Mouse (Mus musculus) liver, embryonic 14.5 days (tissue): Measurements from ENCODE around the gene Nmrk1. TPM values are rescaled to one million over a fixed set of nuclear protein-coding genes. Genes with fewer than 3 reads are reported as not detected.

Source experiments
- ATAC-seq: fragments of 200-750 bp; cut with Nextera tagmentation; 2 replicates; pipeline ENCODE4 v1.8.0; 2017; ENCODE audit warnings: moderate number of reproducible peaks, mild to moderate bottlenecking, moderate library complexity; ENCODE audit not compliant: insufficient read depth
- DNase-seq, 3 experiments: peaks; one replicate each; pipeline ENCODE4 v3.0.0-alpha.2; 2012 to 2013; ENCODE audit warnings: low read depth in 3 of 3, low spot score in 3 of 3
- H3K27ac ChIP-seq: fragments of 300-500 bp; sonication (generic); 2 replicates; pipeline ENCODE4 v1.5.1; 2014; ENCODE audit warnings: moderate library complexity, mild to moderate bottlenecking, control low read depth, inconsistent platforms
- H3K27me3 ChIP-seq: fragments of 300-500 bp; sonication (generic); 2 replicates; pipeline ENCODE4 v1.6.1; 2014; ENCODE audit warnings: mild to moderate bottlenecking, low read length, moderate library complexity; ENCODE audit not compliant: control insufficient read depth, insufficient read depth
- H3K36me3 ChIP-seq: fragments of 300-500 bp; sonication (generic); replicated peaks from 2 replicates; pipeline ENCODE4 v1.6.1; 2014; ENCODE audit warnings: low read depth; ENCODE audit not compliant: control insufficient read depth, insufficient read depth
- H3K4me1 ChIP-seq, 2 experiments: fragments of 200-500 bp in 1 of 2; fragments of 300-500 bp in 1 of 2; sonication (generic) in 1 of 2; replicated peaks; 2 replicates each; pipeline ENCODE4 v1.6.1; 2012 to 2014; ENCODE audit warnings: antibody characterized with exemption in 1 of 2, inconsistent platforms in 1 of 2, low read length in 1 of 2; ENCODE audit not compliant: control insufficient read depth in 2 of 2, insufficient read depth in 2 of 2
- H3K4me2 ChIP-seq: fragments of 300-500 bp; sonication (generic); 2 replicates; pipeline ENCODE4 v1.6.1; 2014; ENCODE audit warnings: low read depth, mild to moderate bottlenecking, control low read depth, moderate library complexity
- H3K4me3 ChIP-seq, 2 experiments: fragments of 200-500 bp in 1 of 2; fragments of 300-500 bp in 1 of 2; sonication (generic) in 1 of 2; 2 replicates each; pipeline ENCODE4 v1.5.1; 2012 to 2014; ENCODE audit warnings: low read depth in 2 of 2, low read length in 2 of 2, mild to moderate bottlenecking in 2 of 2, control low read depth in 1 of 2, inconsistent platforms in 1 of 2, moderate library complexity in 1 of 2; ENCODE audit not compliant: insufficient read depth in 1 of 2
- H3K9ac ChIP-seq: fragments of 300-500 bp; sonication (generic); replicated peaks from 2 replicates; pipeline ENCODE4 v1.6.1; 2014; ENCODE audit warnings: mild to moderate bottlenecking, control low read depth, moderate library complexity
- H3K9me3 ChIP-seq: fragments of 300-500 bp; sonication (generic); 2 replicates; pipeline ENCODE4 v1.6.1; 2016; ENCODE audit warnings: low read length, mixed read lengths; ENCODE audit not compliant: control insufficient read depth
- CTCF ChIP-seq: IDR thresholded peaks from 2 replicates; pipeline ENCODE4 v1.5.1; 2016; ENCODE audit warnings: antibody characterized with exemption, low read depth, control low read depth
- EP300 ChIP-seq: IDR thresholded peaks from 2 replicates; pipeline ENCODE4 v1.6.1; 2016; ENCODE audit warnings: antibody characterized with exemption, low read depth
- WGBS: fragments of 180-500 bp; shearing (Covaris S2); extraction: QIAGEN DNeasy Blood & Tissue Kit; methylation state at CpG from one replicate; pipeline ENCODE4 v1.1.7; 2014; ENCODE audit not compliant: insufficient replicate concordance; 5-methylcytosine and 5-hydroxymethylcytosine counted together
- polyA plus RNA-seq, 2 experiments: library from polyadenylated mRNA; depleted of rRNA in 1 of 2; stranded (reverse) in 1 of 2; unstranded in 1 of 2; fragments of >200 nt; fragmentation: Nextera tagmentation in 1 of 2; extraction: Ambion mirVana in 1 of 2; gene quantifications; 2 replicates each; pipeline versions ENCODE4 v1.2.1 to v1.2.3; 2012 to 2014

Nmrk1 gene
- polyA plus RNA-seq, 2 experiments, result 2.6 to 3.5 TPM

DNA sequence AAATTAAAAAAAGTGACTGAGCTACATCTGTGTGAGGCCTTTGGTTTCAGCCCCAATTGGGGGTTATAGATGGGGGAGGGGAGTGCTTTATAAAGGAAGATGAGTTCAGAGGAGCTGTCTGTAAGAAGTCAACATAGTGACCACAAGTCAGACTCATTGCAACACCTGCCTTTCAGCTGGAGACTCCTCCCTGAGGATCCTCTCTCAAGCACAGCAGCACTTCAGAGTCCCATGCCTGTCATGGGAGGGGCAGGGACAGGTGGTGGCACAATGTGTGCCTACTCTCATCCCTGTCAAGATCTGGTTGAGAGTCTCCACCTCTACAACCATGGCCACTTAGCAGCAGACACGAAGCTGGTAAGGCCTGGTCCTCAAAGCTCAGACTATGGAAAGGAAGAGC is 12.1 kb upstream of the Nmrk1 start:
- WGBS, result 52% methylated on average over 1 of the region's 1 CpGs
- ATAC-seq, result no peak
- no peak overlapping the region for H3K27ac ChIP-seq
- peaks cover 0 to 8% of the 10 kb centered on the region in 2 experiments; a peak in 2 of 4 replicates for H3K4me1 ChIP-seq
- no peak for DNase-seq
- H3K27me3 ChIP-seq, result no peaks in the 10 kb centered on the region
- TF ChIP-seq EP300, result no peak
- TF ChIP-seq CTCF, result no peak
- no peak overlapping the region for H3K4me2 ChIP-seq
- H3K36me3 ChIP-seq, result no peaks in the 10 kb centered on the region
- no peak overlapping the region for H3K9ac ChIP-seq
- H3K9me3 ChIP-seq, result no peaks in the 10 kb centered on the region
- H3K4me3 ChIP-seq, result no peak overlapping the region

DNA sequence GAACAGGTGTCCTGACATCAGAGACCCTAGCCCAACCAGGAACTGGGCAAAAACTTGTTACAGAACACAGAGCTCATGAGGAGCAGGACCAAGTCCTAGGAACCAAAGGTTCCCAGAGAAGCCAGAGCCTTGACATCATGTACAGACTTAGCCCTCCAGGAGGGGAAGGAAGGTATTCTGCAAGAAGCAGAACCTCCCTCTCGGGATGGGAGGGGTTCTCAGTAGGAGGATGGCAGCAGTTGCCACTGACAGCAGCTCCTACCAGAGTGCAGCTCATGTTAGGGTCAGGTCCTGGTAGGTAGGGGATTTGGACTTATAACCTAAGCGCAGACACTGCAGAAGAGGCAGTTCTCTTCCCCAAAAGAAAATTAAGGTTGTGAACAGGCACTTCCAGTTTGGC is 7.9 kb upstream of the Nmrk1 start:
- H3K4me2 ChIP-seq, result no peak overlapping the region
- no peak overlapping the region for H3K27ac ChIP-seq
- no peak overlapping the region for H3K4me3 ChIP-seq
- DNase-seq (no peak), ATAC-seq (no peak)
- 49% methylated on average over 2 of the region's 2 CpGs for WGBS
- H3K9ac ChIP-seq, result no peak overlapping the region
- H3K4me1 ChIP-seq, result peaks cover 0 to 2% of the 10 kb centered on the region in 2 experiments; a peak in 2 of 4 replicates
- H3K36me3 ChIP-seq, result no peaks in the 10 kb centered on the region
- no peaks in the 10 kb centered on the region for H3K27me3 ChIP-seq
- H3K9me3 ChIP-seq, result no peaks in the 10 kb centered on the region
- TF ChIP-seq CTCF, result no peak
- no peak for TF ChIP-seq EP300

DNA sequence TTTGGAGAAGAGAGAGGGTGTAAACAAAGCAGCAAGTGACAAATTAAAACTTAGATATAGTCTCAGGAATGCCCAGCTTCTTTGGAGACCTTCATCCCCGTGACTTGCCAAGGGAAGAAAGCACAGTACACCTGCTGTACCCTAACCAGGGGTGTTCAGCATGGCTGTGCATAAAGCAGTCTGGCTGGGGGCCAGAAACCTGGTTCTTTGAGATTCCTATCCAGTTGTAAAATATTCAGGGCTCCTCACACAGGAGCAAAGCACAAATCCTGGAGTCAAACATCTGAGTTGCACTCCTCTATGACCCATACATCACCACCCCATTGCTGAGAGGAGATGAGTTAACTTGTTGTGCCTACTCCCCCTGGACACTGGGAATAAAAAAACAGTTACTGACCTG is 2.2 kb upstream of the Nmrk1 start:
- ATAC-seq, result no peak
- 63% methylated on average over 1 of the region's 1 CpGs for WGBS
- H3K36me3 ChIP-seq, result no peaks in the 10 kb centered on the region
- H3K4me1 ChIP-seq, result peaks cover 6 to 16% of the 10 kb centered on the region in 2 experiments
- TF ChIP-seq CTCF (no peak), EP300 (no peak)
- H3K27ac ChIP-seq, result no peak overlapping the region
- no peak overlapping the region; a peak in 1 of 4 replicates for H3K4me3 ChIP-seq
- H3K27me3 ChIP-seq, result no peaks in the 10 kb centered on the region
- H3K9ac ChIP-seq, result no peak overlapping the region
- peak overlapping the region; percentile 93; the same call in 1 of the 2 replicates for H3K4me2 ChIP-seq
- DNase-seq, result no peak
- H3K9me3 ChIP-seq, result no peaks in the 10 kb centered on the region

- peak overlapping the region; percentile 71 for H3K9ac ChIP-seq
- peaks cover 6 to 16% of the 10 kb centered on the region in 2 experiments for H3K4me1 ChIP-seq
- 12% methylated on average over 17 of the region's 17 CpGs for WGBS
- peak overlapping the region; percentile 80 to 86 for H3K4me3 ChIP-seq
- ATAC-seq (no peak), DNase-seq (no peak)
- H3K27me3 ChIP-seq, result no peaks in the 10 kb centered on the region
- H3K9me3 ChIP-seq, result no peaks in the 10 kb centered on the region
- H3K4me2 ChIP-seq, result peak overlapping the region; percentile 93
- no peak for TF ChIP-seq CTCF
- H3K36me3 ChIP-seq, result no peaks in the 10 kb centered on the region
- no peak overlapping the region; the same call in 1 of the 2 replicates for H3K27ac ChIP-seq
These were observed 1.3 kb upstream of the Nmrk1 start for GRCm38 (mm10) chr19:18630221-18631119.

- Histone ChIP-seq H3K36me3 (no peaks in the 10 kb centered on the region), H3K27ac (peak overlapping the region; percentile 27), H3K9me3 (no peaks in the 10 kb centered on the region), H3K27me3 (no peaks in the 10 kb centered on the region), H3K4me3 (peak overlapping the region; percentile 80 to 86), H3K9ac (peak overlapping the region; percentile 71), H3K4me1 (peaks cover 6 to 16% of the 10 kb centered on the region in 2 experiments), H3K4me2 (peak overlapping the region; percentile 93)
- TF ChIP-seq EP300 (no peak), CTCF (peak; percentile 21; the same call in 1 of the 2 replicates)
- DNase-seq (no peak), ATAC-seq (peak; percentile 70)
- WGBS, result under 1% methylated on average over 40 of the region's 40 CpGs
These were observed 548 bp upstream of the Nmrk1 start for GRCm38 (mm10) chr19:18631161-18631643.
